Mouse (Mus musculus) adrenal gland, adult 18-20 months (tissue): ENCODE data around the gene Rhox2f. TPM values are rescaled to one million over a fixed set of nuclear protein-coding genes. Genes with fewer than 3 reads are reported as not detected.
"Not testable (repeated sequence)": the region's sequence is repeated elsewhere in the genome, so short reads cannot be mapped to it uniquely, and the experiment has no call there.

Experiments used
- DNase-seq, 2 experiments: peaks; one replicate each; pipeline ENCODE4 v3.0.0; 2021 to 2022; ENCODE audit warnings: low spot score in 2 of 2
- long read RNA-seq, 2 experiments: library from polyadenylated mRNA; stranded (forward); transcript quantifications; one replicate each; pipeline ENCODE4 v2.0.0; 2021
- total RNA-seq, 2 experiments: library from RNA; stranded (reverse); gene quantifications; 1 replicate in 1 of 2; 2 replicates in 1 of 2; pipeline ENCODE4 v1.2.3; 2021

The Rhox2f gene
- total RNA-seq: not detected
- long read RNA-seq, experiment 1: 0 reads
- long read RNA-seq, experiment 2: 0 reads

DNA sequence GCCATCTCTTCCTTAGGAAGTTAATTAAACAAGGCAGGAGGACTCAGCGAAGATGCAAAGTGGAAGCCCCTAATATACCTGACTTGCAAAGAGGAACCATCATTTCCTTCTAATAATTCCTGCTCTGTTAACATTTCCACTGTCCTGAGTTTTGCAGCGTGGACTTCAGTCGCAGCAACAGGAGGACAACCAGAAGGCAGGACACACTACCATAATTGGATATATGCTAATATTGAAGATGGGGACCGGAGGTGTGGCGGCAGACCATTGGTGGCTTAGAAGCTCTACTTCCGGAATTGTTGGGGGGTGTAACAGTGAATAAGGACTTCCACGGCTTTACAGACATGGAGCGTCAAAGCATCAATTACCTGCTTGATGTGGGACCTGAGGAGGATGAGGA, at the start of gene Rhox2f:
Gene Rhox2f, plus strand, starts transcription at position 301 of the 400 bp plus-strand sequence.
- DNase-seq: not testable (repeated sequence)

DNA sequence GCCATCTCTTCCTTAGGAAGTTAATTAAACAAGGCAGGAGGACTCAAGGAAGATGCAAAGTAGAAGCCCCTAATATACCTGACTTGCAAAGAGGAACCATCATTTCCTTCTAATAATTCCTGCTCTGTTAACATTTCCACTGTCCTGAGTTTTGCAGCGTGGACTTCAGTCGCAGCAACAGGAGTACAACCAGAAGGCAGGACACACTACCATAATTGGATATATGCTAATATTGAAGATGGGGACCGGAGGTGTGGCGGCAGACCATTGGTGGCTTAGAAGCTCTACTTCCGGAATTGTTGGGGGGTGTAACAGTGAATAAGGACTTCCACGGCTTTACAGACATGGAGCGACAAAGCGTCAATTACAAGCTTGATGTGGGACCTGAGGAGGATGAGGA, 41.1 kb upstream of the Rhox2f start, which contains the start of gene Rhox2e:
Gene Rhox2e, plus strand, starts transcription at position 301 of the 400 bp plus-strand sequence.
- not testable (repeated sequence) for DNase-seq

DNA sequence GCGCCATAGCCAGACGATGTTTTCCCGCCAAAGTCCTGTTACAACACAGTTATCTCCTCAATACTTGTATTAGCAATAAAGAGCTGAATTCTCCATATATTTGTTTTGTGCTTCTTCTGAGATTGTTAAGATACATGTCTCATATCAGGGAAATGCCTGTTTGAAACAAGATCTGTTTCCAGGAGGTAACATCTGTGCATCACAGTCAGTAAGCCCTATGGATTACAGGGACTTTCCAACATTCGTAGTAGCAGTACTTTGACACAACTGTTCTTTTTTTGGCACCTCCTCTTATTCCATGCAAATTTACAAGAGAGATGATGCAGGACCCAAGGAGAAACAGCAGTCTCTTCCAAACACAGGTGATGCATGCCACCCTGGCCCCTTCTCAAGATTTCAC, 29.5 kb upstream of the Rhox2f start, which contains the start of gene Rhox3e:
Gene Rhox3e, plus strand, starts transcription at position 301 of the 400 bp plus-strand sequence.
- DNase-seq: not testable (repeated sequence)

DNA sequence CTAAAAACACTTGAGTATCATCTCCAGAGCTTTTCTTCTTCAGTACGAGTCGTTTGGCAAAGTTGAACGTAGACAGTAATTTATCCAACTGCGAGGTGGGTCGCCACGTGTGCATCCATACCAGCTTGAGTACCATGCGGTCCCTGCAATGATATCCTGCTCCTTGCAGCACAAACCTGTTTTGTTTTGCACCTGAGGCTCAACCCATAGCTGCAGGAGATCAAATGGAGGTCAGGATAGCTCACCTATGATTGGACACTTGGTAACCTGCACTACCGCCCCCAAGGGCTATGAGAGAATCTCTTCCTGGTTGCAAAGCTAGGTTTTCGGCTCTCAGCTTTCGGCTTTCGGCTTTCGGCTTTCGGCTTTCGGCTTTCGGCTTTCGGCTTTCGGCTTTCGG, 14.1 kb upstream of the Rhox2f start, which contains the start of gene Rhox4e:
Gene Rhox4e, plus strand, starts transcription at position 301 of the 400 bp plus-strand sequence.
- DNase-seq: not testable (repeated sequence)

DNA sequence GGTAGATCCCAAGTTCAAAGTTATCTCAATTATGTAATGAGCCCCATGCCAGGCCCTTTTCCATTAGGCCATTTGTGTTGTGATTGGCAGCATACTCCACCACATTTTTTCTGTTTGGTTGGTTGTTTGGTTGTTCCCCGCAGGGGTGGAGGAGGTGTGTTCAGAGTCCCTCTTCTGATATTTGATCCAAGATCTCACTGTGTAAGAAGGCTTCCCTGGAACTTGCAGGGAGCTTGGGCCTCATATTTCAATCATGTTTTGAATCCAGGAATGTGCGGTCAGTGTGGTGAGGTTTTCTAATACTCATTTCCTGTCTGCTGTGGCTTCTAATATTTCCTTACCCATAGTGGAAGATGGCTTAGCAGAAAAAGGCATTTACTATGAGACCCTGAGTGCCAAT, 1.4 kb downstream of the Rhox2f start:
- not testable (repeated sequence) for DNase-seq

DNA sequence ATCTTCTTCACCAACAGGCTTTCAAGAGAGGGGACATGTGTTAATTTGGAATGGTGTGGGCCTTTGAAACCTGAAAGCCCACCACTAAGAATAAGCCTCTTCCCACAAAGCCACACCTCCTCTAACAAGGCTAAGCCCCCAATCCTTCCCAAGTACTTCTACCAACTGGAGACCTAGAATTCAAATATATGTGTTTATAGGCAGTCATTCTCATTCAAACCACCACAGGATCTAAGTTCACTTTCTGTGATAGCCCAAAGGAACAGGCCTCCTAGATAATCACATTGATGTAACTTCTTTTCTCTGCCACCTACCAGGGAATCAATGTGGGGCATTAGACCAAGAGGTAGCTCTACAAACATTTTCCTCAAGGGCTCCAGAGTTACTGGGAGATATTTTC, 9.5 kb downstream of the Rhox2f start, which contains the start of gene Rhox3f:
Gene Rhox3f, plus strand, starts transcription at position 301 of the 400 bp plus-strand sequence.
- DNase-seq: not testable (repeated sequence)

DNA sequence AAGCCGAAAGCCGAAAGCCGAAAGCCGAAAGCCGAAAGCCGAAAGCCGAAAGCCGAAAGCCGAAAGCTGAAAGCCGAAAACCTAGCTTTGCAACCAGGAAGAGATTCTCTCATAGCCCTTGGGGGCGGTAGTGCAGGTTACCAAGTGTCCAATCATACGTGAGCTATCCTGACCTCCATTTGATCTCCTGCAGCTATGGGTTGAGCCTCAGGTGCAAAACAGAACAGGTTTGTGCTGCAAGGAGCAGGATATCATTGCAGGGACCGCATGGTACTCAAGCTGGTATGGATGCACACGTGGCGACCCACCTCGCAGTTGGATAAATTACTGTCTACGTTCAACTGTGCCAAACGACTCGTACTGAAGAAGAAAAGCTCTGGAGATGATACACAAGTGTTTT, 36.4 kb downstream of the Rhox2f start, which contains the start of gene Rhox4f:
Gene Rhox4f, minus strand, starts transcription at position 101 of the 400 bp plus-strand sequence.
- not testable (repeated sequence) for DNase-seq

Other genes with a start within 250 kb of the Rhox2f start
- gene Rhox3a2, start 191.4 kb upstream of the Rhox2f start, total RNA-seq: not detected
- not detected for gene Rhox4a2, start 180.6 kb upstream of the Rhox2f start, total RNA-seq
- gene Rhox2b, start 159.3 kb upstream of the Rhox2f start, total RNA-seq: not detected
- not detected for gene Rhox4b, start 138.9 kb upstream of the Rhox2f start, total RNA-seq
- gene Rhox2c, start 117.7 kb upstream of the Rhox2f start, total RNA-seq: not detected
- not detected for gene Rhox3c, start 112.8 kb upstream of the Rhox2f start, total RNA-seq
- not detected for gene Rhox4c, start 91.1 kb upstream of the Rhox2f start, total RNA-seq
- not detected for gene Rhox2d, start 78.0 kb upstream of the Rhox2f start, total RNA-seq
- gene Rhox4d, start 57.0 kb upstream of the Rhox2f start, total RNA-seq: not detected
- gene Rhox2e, start 41.0 kb upstream of the Rhox2f start, total RNA-seq: not detected
- gene Rhox3e, start 29.4 kb upstream of the Rhox2f start, total RNA-seq: not detected
- gene Rhox4e, start 14.0 kb upstream of the Rhox2f start, total RNA-seq: not detected
- gene Rhox3f, start 9.6 kb downstream of the Rhox2f start, total RNA-seq: not detected
- gene Rhox4f, start 36.3 kb downstream of the Rhox2f start, total RNA-seq: not detected
- not detected for gene Rhox3g, start 57.2 kb downstream of the Rhox2f start, total RNA-seq
- gene Rhox2g, start 72.1 kb downstream of the Rhox2f start, total RNA-seq: not detected
- gene Rhox4g, start 79.9 kb downstream of the Rhox2f start, total RNA-seq: not detected
- not detected for gene Rhox3h, start 97.4 kb downstream of the Rhox2f start, total RNA-seq
- gene Rhox2h, start 101.9 kb downstream of the Rhox2f start, total RNA-seq: not detected
- not detected for gene Rhox5, start 233.4 kb downstream of the Rhox2f start, total RNA-seq